Mouse (Mus musculus): Measurements from ENCODE around the gene Rnf222. TPM values are rescaled to one million over a fixed set of nuclear protein-coding genes. Genes with fewer than 3 reads are reported as not detected.
A peak's percentile ranks its signal among the peaks of the same experiment; 100 is the strongest.

Rnf222 gene
- not detected for total RNA-seq (2021)
- long read RNA-seq, experiment 1, result 0 reads
- long read RNA-seq, experiment 2, result 0 reads

- no peak for DNase-seq (ENCODE audit: low spot score in 2 of 2)
These were observed at the start of gene Rnf222 for GRCm38 (mm10) chr11:68888253-68888652. TSS of gene Rnf222 (plus strand) at chr11:68888553.

DNA sequence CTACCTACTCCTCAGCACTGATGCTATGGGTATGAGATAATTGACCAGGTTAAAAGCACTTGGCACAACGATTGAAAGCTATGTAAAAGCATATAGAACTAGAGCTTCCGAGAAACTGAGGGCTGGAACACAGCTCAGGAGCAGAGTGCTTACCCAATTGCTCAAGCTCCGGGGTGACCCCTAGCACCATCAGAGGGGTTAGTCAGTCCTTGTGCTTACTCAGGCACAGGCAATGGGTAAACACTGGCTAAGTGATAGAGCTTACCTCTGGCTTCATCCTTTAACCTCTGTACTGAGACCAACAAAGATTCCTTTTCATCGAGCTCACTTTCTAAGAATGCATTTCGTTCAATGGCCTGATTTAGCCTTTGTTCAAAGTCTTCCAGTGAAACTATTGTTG is 48.7 kb upstream of the Rnf222 start:
- DNase-seq (ENCODE audit: low spot score in 2 of 2), result no peak

GRCm38 (mm10) chr11:68850862-68851261 is 37.5 kb upstream of the Rnf222 start:
- no peak for DNase-seq (ENCODE audit: low spot score in 2 of 2)

DNA sequence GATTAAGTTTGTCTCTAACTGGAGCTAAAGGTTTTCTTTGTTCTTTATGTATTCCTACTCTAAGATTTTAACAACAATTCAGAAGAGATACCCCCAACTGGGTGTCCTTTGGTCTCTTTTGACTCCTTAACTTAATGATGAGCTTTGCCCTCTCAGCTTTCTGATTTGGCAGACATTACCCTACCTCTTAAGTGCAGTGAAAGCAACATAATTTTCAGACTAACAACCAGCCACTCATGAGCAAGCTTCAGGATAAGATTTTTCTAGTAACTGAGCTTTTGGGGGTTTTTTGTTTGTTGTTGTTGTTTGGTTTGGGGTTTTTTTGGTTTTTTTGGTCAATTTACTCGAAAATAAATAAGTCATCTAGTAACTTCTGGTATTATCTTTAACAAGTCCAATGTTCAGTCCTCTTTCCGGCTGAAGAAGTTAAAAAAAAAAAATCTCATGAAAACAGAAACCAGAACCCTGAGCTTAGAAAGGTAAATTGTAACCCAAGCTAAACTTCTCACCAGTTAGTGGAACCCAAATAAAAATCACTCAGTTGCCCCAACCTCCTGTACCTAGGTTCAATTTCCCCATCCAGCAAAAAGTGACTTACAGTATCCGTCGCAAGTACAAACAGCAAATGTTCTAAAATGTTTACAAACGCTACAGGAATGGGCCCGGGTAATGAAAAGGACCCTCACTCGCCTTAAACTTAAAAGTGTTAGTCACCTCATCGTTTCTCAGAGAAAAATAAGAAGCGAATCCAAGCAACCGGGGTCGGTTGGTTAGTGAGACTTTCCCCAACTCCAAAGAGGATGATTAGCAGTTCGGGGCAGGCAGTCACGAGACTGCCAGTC is 36.5 kb upstream of the Rnf222 start:
- DNase-seq (ENCODE audit: low spot score in 2 of 2), result no peak

GRCm38 (mm10) chr11:68852486-68852901 is 35.9 kb upstream of the Rnf222 start:
- no peak for DNase-seq (ENCODE audit: low spot score in 2 of 2)

DNA sequence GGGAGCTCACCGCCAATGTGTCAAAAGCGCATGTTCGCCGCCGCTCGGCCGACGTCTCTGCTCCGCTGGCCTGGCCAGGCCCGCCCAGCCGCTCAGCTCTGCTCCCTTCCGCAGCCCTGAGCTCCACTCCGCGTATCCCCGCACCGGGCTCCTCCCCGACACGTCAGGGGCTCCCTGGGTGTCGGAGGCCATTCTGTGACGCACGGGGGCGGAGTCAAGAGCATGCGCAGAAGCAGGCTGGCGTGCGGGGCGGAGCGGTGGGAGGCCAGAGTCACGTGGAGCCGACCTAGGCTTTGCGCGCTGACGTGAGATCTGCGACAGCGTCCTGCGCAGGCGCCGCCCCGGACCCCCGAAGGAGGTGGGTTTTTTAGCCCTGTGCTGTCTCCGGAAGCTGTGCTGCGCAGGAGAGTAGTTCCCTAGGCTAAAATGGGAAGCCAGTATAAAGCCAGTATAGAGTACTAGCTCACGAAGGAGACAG is 35.4 kb upstream of the Rnf222 start:
- DNase-seq (ENCODE audit: low spot score in 2 of 2), result peak; percentile 99 to 100

DNA sequence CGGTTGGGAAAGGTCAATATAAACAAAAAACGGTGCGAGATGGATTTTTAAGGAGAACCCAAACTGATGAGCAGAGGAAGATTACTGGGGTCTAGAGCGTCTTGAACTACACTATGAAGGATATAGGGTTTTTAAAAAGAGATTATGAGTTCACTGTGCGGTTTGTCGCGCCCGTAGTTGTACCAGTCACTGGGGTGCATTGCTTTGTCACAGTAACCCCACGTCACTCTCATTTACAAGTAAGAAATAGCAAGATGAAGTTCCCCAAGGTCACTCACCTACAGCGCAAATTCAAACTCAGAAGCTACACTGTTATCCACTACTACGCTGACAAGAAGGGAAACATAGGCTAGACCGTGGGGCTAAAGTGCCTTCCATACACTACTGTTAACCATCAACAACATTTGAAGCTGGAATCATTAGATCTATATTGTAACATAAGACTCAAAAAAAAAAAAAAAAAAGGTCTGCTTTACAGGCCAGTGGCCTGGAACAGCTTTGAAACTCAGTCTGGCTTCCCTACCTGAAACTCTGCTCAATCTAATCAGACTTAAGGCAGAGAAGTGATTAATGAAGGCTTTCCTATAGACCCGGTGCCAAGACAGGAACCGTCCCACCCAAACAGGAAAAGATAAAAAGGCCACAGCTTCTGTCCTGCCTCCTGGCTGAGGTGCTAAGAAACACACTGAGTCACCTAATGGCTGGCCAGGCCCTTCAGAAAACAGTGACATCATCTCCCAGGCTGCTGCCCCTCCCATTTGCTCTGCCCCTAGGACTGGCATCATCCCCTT is 34.5 kb upstream of the Rnf222 start:
- DNase-seq (ENCODE audit: low spot score in 2 of 2), result no peak

DNA sequence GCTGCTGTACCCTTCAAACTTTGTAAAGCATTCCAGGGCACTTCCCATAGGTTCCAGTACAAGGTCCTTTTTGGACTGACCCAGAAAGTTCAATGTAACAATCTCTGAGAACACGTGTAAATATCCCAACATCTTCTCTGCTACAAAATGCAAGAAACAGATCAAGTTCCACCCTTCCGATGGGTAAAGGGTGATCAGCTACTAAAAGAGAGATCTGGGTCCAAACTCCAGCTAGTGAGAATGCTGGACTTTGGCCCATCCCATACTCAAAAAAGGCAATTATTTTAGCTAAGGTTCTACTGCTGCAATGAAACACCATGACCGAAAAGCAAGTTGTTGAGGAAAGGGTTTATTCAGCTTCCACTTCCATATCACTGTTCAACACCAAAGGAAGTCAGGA is 33.7 kb upstream of the Rnf222 start:
- no peak for DNase-seq (ENCODE audit: low spot score in 2 of 2)

GRCm38 (mm10) chr11:68857329-68857728 is 31.0 kb upstream of the Rnf222 start:
- no peak for DNase-seq (ENCODE audit: low spot score in 2 of 2)

GRCm38 (mm10) chr11:68859943-68860593 is 28.3 kb upstream of the Rnf222 start:
- no peak for DNase-seq (ENCODE audit: low spot score in 2 of 2)

DNA sequence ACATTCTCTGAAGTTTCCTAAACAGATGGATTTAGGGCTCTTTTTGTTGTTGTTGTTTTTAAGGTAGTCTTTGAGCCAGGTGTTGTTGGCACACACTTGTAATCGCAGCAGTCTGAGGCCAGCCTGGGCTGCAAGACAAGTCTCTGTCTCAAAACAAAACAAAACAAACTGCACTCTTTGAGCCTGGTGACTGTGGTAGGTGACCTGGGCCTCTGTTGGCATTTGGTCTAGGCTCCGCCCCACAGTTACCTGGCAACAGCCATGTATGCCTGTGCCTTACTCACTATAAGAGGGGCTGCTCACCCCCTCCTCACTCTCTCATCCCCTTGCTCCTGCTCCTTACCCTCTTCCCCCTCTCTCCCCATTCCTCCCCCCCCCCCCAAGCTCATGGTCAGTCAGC is 26.1 kb upstream of the Rnf222 start:
- no peak for DNase-seq (ENCODE audit: low spot score in 2 of 2)

DNA sequence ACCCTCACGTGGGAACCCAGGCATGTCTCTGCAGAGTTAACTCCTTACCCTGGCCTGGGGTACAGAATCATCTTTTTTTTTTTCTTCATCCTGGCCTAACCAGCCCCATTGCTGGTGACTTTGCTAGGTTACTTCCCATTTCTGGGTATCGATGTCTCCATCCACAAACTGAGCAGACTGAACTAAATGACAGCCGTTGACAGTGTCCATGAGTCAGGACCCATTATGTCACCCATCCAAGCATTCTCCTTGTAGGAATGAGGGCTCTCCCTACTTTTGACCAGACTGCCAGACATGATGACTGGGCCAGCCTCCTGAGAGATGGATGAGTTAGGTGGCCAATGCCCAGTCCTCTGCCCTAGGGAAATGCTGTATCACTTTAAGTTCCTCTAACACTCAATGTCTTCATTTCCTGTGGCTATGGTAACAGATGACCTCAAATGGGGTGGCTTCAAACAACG is 24.7 kb upstream of the Rnf222 start:
- DNase-seq (ENCODE audit: low spot score in 2 of 2), result no peak

DNA sequence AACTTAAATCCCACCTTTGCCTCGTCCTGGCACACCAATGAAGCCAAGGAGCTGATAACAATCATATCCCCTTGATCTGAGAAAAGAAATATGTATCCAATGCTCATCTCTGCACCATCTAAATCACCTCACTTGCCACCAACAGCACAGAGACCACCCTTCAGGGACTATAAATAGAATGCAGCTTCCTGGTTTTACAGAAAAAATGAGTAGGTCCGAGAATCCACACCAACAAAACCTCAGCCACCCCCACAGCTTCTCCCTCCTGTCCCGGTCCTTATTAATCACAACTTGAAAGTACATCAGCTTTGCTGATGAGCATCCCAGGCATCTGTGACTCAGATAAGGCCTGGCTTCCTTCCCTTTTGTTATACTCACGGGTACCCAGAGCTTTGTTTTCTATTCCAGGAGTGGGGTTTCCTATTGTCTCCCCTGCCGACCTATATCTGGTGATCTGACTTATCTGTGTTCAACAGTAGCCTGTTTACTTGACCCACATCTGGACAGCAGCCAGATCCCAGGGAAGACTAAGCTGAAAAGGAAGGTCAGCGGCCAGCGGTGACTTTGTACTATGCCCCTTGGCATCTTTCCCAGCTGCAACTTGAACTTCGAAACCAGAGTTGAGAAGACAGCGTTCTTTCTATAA is 23.7 kb upstream of the Rnf222 start:
- no peak for DNase-seq (ENCODE audit: low spot score in 2 of 2)

DNA sequence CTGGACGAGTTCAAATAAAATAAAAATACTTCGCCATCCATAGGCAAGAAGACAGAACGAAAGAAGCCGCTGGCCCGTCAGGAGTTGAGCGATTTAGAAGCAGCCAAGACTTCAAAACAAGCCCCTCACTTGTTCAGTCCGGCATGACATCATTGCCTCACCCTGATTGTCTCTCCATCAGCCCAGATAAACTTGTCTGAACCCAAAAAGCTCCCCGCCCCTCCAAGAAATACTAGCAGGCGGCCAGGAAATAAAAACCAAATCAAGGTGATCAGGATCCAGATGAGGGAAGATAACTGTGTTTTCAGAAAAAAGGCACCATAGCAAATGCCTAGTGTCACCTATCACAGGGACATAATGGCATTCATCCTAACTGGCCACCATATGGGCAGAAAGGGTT is 17.1 kb upstream of the Rnf222 start:
- no peak for DNase-seq (ENCODE audit: low spot score in 2 of 2)

DNA sequence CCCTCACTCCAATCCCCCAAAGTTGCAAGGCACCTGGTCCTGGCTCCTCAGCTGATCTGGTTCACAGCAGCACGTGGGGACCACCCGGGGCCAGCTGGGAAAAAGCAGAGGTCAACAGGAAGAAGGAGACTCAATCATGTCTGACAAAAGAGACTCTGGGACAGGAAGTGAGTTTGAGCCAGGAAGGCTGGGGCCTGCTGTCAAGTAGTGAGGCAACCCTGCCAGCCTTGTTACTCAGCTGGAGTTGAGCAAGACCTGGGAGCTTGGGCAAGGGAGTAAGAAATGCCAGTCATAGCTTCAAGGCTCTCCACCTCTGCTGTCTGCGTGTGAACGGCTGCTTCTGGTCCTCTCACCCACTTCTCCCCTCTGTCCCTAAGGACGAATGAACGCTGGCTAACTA is 16.6 kb upstream of the Rnf222 start, which contains the start of gene Ndel1:
Gene Ndel1, minus strand, starts transcription at position 111 of the 400 bp plus-strand sequence.
- DNase-seq (ENCODE audit: low spot score in 2 of 2), result no peak

DNA sequence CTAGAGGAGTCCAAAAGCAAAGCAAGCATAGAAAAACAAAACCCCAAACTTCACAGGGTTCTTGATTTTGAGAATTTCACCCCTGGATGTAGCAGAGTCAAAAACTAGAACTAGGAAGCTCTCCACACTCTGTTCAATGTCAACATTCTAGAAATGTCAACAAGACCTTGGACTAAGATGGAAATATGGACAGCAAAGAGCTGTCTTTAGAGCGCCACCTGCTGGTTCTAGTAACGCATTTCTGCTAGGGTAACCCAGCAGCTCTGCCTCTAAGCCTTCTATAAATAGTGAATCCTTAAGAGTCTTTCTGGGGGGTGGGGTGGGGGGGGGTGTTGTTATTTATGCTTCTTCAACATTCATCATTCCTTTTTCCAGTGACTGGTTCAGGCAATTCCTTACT is 13.5 kb upstream of the Rnf222 start:
- peak; percentile 24 to 65 for DNase-seq (ENCODE audit: low spot score in 2 of 2)

DNA sequence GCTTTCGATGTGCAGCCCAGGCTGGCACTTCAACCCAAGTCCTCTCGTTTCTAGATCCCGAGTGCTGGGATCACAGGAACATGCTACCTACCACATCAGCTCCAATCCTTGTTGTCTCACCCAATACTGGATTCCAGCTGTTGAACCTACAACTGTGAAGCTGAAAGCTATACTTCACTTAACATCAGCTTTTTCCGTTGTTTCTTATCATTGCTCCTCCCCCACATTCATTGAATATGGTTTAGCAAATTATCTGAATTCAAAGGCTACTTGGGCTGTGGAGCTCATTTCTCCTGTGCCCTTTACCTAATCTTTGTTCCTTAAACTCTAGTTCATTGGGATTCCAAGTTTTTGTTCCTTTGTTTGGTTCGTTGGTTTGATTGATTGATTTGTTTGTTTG is 9.5 kb upstream of the Rnf222 start:
- DNase-seq (ENCODE audit: low spot score in 2 of 2), result no peak

- DNase-seq (ENCODE audit: low spot score in 2 of 2), result no peak
These were observed 6.2 kb upstream of the Rnf222 start for GRCm38 (mm10) chr11:68882107-68882506.

GRCm38 (mm10) chr11:68883843-68884242 is 4.5 kb upstream of the Rnf222 start:
- no peak for DNase-seq (ENCODE audit: low spot score in 2 of 2)

GRCm38 (mm10) chr11:68884368-68884767 is 4.0 kb upstream of the Rnf222 start:
- no peak for DNase-seq (ENCODE audit: low spot score in 2 of 2)

GRCm38 (mm10) chr11:68886091-68886490 is 2.3 kb upstream of the Rnf222 start:
- DNase-seq (ENCODE audit: low spot score in 2 of 2), result no peak

Data from layer of hippocampus, postnatal 14 days (tissue).